Mouse (Mus musculus): Measurements from ENCODE around the gene Tmf1. TPM values are rescaled to one million over a fixed set of nuclear protein-coding genes. Genes with fewer than 3 reads are reported as not detected.

The Tmf1 gene
- polyA plus RNA-seq, 1 experiment from 2014 or later = 49.1 TPM

DNA sequence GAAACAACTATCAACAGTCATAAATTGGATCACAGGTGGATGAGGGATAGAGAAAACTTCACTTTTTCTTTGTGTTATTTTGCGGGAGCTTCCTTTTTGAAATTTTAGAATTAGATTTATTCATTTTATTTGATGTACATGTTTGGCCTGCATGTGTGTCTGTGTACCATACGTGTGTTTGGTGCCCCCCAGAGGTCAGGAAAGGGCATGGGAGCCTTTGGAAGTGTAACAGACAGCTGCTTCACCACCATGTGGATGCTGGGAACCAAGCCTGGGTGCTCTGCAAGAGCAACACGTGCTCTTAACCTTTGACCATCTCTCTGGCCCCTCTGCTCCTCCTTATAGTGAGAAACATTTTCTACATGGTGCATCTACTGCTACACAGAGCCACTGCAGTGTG is 64.1 kb downstream of the Tmf1 start:
- ATAC-seq (no peak), DNase-seq (ENCODE audit: low read depth, low spot score) (no peak)
- ChIA-PET POLR2A (no interaction called here), CTCF (interaction anchor here (0.8 kb wide), 1 partner anchor 19 kb away, joined by 3 read pairs; no protein-coding TSS in a partner anchor)
- H3K27me3 ChIP-seq = no peaks in the 10 kb centered on the region
- TF ChIP-seq CTCF (IDR thresholded peaks at IDR 0.05) = peak; percentile 28
- in situ Hi-C loops (cut with MboI; ENCODE audit: low pct_unique_long_range_greater_than_20kb) = no loop called here

DNA sequence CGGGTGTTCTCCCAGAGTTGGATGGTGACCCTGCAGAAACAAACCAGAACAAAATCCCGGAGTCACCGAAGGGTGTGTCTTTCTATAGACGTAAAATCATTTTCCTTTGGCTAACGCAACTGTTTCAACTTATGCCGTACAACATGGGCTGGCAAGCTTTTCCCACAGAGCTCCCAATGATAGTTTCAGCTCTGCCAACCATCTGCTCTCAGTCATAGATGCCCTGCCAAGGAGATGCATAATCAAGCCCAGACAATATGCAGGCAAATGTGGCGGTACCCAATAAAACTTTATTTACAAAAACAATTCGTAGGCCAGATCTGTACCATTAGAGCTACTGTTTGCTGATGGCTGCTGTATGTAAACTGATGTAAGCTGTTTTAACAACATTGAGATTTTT is 66.7 kb downstream of the Tmf1 start:
- no peak for TF ChIP-seq CTCF (IDR thresholded peaks at IDR 0.05)
- H3K27me3 ChIP-seq = no peaks in the 10 kb centered on the region
- DNase-seq (ENCODE audit: low read depth, low spot score) = no peak
- CTCF ChIA-PET = no interaction called here
- ATAC-seq = no peak
- POLR2A ChIA-PET = no interaction called here
- in situ Hi-C loops (cut with MboI; ENCODE audit: low pct_unique_long_range_greater_than_20kb) = no loop called here

GRCm38 (mm10) chr6:97106777-97107176 is 72.1 kb downstream of the Tmf1 start:
- ChIA-PET POLR2A (no interaction called here), CTCF (interaction anchor here (0.7 to 1.5 kb wide), 5 partner anchors 9 to 263 kb away, joined by 3 to 5 read pairs (median 3); no protein-coding TSS in a partner anchor)
- H3K27me3 ChIP-seq = peaks cover 5% of the 10 kb centered on the region
- in situ Hi-C loops (cut with MboI; ENCODE audit: low pct_unique_long_range_greater_than_20kb) = no loop called here
- TF ChIP-seq CTCF (IDR thresholded peaks at IDR 0.05) = peak; percentile 81
- DNase-seq (ENCODE audit: low read depth, low spot score) (peak; percentile 33), ATAC-seq (peak; percentile 73)

- H3K27me3 ChIP-seq = peaks cover 6% of the 10 kb centered on the region
- in situ Hi-C loops (cut with MboI; ENCODE audit: low pct_unique_long_range_greater_than_20kb) = no loop called here
- CTCF ChIA-PET = no interaction called here
- ATAC-seq = no peak
- POLR2A ChIA-PET = no interaction called here
- peak; percentile 8 for TF ChIP-seq CTCF (IDR thresholded peaks at IDR 0.05)
- no peak for DNase-seq (ENCODE audit: low read depth, low spot score)
These were observed 72.8 kb downstream of the Tmf1 start for GRCm38 (mm10) chr6:97106106-97106505.

- in situ Hi-C loops (cut with MboI; ENCODE audit: low pct_unique_long_range_greater_than_20kb) = no loop called here
- CTCF ChIA-PET = interaction anchor here (1.1 kb wide), 1 partner anchor 9 kb away, joined by 3 read pairs; no protein-coding TSS in a partner anchor
- POLR2A ChIA-PET = no interaction called here
- peak; percentile 65 for ATAC-seq
- peaks cover 6% of the 10 kb centered on the region for H3K27me3 ChIP-seq
- DNase-seq (ENCODE audit: low read depth, low spot score) = no peak
- TF ChIP-seq CTCF (IDR thresholded peaks at IDR 0.05) = peak; percentile 56
These were observed 74.6 kb downstream of the Tmf1 start for GRCm38 (mm10) chr6:97104264-97104852.

Other genes with a start within 250 kb of the Tmf1 start
- gene Fam19a4, start 118.7 kb downstream of the Tmf1 start, polyA plus RNA-seq (2021) = not detected
- gene Eogt, start 29.9 kb downstream of the Tmf1 start, polyA plus RNA-seq (2021) = 38.3 TPM
- gene Uba3, start 26.5 kb upstream of the Tmf1 start, polyA plus RNA-seq (2021) = 118 TPM
- 165 TPM for gene Arl6ip5, start 31.6 kb upstream of the Tmf1 start, polyA plus RNA-seq (2021)
- not detected for gene Lmod3, start 73.6 kb upstream of the Tmf1 start, polyA plus RNA-seq (2021)

Measured in Patski (cell line).